Mouse (Mus musculus): Measurements from ENCODE around the gene Mfsd9.

Gene Mfsd9

DNA sequence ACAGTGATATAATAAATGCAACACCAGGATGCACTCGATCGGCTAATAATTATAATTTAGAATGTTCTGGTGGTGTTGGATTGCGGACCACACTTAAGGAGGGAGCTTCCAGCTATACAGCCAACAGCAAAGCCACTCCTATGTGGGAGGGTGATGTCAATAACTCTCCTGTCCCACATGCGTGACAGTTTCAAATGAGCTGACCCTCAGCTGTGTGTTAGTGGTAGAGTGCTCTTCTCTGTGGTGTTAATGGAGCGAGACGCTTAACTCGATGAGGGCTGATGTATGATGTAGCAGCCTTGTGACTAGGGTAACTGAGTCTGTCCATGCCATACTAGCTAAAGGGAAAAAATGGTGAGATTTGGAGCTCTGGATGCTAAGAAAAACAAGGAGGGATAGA lies 7.0 kb downstream of the Mfsd9 start:
- DNase-seq (ENCODE audit: low read depth), result no peak

DNA sequence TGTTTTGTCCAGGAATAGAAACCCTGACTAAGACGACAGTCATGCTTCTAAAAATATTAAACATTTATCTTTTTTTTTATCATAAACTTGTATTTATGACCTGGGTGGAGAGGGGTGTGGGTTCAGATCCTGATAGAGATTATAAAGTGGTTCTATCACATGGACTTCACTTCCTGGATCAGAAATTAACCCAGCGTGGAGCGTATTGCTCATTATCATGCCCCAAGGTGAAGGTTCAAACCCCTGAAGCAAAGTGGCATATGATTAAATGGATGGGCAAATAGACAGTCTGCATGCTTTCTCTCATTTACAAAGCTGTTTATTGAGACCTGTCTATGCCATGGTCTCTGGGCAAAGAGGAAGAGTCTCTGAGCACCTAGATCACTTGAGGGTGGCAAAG lies 13.7 kb downstream of the Mfsd9 start:
- no peak for DNase-seq (ENCODE audit: low read depth)

DNA sequence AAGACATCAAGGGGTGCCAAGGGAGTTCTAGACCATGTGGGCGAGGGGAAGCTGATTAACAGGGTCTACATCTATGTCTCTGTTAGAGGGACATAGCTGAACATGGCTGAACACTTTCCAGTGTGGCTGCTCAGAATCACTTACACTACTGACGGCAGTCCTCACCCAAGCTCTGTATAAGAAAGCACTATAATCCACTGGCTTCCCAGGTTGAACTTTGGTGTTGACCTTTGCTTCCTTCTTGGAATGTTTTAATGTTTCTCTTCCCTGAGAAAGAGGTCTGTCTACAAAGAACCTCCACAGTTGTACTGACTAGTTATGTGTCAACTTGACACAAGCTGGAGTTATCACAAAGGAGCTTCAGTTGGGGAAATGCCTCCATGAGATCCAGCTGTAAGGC lies 14.4 kb downstream of the Mfsd9 start:
- DNase-seq (ENCODE audit: low read depth), result no peak

DNA sequence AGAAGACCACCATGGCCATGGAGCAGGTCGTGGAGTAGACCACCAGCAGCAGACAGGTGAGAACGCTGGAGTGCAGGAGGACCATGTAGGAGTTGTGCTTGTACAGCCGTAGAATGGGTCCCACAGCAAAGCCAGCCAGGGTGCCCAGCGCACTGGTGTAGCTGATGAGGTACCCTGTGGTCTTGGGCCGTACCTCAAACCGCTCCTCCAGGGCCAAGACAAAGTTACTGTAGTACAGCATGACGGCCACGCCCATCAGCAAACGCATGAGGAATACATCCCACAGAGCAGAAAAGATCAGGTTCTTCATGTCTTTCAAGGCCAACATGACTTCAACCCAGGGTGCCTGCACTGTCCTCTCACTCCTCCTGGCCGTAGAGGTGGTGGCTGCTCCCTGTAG lies 16.4 kb downstream of the Mfsd9 start:
- DNase-seq (ENCODE audit: low read depth), result no peak

DNA sequence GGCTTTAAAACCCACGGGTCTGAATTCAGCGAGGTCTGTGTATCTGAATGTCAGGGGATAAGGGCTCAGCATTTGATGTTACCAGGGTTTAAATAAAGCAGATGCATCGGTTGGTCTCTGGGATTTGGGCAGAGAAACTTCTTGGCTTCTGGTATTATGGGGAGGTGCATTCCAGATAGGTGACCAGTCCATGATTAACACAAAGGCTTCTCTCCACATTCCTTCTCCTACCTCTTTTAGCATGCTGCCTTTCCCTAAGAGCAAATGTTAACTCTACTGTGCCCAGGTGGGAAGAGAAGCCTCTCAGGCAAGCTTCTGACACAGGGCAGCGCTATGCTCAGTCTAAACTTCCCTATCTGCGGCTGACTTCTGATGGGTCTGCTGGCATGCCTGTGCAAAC lies 17.3 kb downstream of the Mfsd9 start:
- DNase-seq (ENCODE audit: low read depth), result no peak

DNA sequence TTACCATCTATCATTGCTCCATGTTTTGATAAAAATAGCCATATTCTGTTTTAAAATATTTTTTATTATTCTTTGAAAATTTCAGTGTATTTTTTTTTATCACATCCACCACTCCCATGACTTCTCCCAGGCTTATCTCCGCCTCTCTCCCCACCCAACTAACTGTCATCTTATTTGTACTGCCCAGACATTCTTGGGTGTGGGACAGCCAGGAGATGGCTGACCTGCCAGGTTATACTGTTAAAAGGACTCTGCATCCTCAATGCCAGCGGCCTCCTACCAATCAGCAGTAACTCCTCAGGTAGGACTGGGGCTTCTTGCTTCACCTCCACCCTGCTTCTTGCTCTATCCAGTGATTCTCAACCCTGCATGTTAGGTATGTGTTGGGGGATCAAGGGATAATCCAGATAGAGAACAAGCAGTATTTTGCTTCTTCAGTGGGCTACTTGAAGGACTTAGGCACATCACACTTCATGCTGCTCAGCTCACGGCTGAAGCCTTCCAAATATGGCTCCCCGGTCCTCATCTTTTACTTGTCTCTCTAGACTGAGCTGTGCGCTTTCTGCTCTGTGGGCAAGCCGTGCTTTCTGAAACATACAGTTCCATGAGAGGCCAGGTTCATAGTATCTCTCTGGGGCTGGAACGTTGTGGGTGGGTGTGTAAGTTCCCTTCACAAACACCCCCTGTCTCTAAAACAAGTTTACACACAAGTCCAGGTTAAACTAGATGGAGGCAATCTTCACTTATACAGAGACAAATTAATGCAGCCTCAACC lies 19.1 kb downstream of the Mfsd9 start:
- no peak for DNase-seq (ENCODE audit: low read depth)

DNA sequence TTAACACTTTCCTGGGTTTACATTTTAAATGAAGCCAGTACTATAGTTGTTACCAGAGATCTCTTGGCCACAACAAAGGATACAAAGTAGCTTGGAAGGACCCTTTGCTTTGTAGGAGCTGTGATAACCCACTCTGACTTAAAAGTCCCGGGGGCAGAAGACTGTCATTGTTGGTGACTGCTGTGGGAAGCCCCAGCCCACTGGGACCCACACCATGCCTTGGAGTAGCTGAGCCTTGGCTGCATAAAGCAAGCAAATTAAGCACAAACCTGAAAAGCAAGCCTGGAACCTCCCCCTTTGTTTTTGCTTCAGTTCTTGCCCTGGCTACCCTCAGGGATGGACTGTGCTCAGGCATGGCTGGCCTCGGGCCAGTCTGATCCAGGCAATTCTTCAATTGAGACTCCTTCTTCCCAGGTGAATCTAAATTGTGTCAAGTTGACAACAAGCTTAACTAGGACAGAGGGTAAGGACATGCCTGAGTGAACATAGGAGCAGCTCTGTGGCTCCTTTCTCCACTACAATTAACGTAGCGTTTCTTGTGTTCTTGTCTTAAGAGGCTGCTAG lies 21.1 kb downstream of the Mfsd9 start:
- no peak for DNase-seq (ENCODE audit: low read depth)

DNA sequence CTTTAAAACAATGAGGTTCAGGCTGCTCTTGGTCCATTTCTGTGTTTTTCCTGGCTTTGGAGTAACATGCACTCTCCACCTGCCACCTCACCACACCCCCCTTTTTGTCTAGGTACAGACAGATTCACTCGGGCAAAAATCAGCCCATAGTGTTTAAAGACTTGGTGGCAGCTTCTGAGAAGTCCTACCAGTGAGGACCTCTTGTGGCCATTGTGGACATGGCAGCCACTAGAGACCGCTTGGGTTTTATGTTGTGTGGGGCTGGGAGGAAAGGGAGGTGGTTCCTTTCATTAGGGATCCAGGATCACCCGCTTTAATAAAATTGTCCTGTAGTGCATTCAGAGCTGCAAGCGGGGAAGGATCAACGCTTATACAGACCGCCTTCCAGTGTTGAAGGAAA lies 21.9 kb downstream of the Mfsd9 start:
- peak; percentile 55 for DNase-seq (ENCODE audit: low read depth)

DNA sequence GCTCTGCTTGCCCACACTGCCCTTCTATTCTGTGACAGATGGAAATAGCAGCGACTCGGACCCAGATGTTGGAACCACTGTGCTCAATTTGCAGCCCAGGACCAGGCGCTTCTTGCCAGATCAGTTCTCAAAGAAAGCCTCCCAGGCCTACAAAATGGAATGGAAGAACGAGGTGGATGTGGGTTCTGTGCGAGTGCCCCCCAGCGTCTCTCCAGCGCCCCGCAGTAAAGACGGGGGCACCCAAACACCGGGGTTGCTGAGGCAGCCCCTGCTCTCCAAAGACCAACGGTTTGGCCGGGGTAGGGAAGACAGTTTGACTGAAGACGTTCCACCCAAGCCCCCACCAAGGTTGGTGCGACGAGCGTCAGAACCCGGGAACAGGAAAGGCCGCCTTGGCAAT lies 22.9 kb downstream of the Mfsd9 start:
- no peak for DNase-seq (ENCODE audit: low read depth)

DNA sequence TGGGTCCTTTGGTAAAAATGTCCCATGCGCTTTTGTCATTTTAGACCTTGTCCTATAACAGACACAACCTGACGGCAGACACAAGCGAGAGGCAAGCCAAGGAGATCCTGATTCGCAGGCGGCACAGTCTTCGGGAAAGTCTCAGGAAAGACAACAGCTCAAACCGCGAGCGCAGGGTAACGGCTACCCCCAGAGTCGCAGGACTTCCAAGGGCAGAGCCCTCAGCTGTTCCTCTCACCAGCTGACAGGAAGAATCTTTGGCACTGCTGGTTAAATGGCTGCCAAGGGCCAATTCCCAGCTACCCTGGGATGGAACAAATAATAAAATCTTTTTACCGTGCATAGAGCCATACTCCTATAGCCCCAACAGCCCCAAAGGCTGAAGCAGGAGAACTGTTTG lies 25.0 kb downstream of the Mfsd9 start:
- DNase-seq (ENCODE audit: low read depth), result no peak

DNA sequence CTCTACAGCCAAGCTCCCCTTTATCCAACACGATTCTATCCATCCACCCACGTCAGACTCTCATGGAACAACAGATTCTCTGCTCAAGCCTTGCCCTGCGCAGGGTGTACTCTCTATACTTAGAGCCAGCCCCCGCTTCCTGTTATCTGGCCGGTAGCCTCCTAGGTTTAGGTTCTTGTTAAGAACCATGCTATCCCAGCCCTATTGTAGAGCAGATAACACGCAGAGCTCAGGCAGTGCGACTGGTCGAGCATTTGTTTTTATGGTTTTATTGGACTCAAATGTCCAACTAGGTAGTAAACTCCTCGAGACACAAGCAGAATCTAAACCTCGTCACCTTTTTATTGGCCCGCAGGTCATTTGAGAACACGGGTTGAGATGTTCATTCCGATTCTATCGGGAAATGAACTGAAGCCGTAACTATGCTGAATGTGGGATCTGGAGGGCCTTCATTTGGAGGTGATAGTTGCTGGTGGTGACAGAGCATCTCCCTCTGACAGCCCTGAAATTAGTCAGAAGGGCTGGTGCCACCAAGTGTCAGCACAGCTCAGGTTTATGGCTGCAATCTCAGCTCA lies 25.7 kb downstream of the Mfsd9 start:
- no peak for DNase-seq (ENCODE audit: low read depth)

DNA sequence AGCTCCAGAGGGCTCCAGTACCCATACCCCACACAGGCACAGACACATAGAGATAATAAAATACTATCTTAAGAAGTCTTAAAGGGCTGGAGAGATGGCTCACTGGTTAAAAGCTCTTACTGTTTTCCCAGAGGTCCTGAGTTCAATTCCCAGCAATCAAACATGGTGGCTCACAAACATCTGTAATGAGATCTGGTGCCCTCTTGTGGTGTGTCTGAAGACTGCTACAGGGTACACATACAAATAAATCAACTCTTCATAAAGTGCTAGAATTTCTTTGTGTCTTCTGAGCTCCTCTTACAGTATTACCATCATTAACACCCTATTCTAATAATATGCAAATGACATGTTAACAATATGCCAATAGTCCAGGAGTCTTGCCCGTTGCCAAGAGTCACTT lies 26.4 kb downstream of the Mfsd9 start:
- DNase-seq (ENCODE audit: low read depth), result no peak

DNA sequence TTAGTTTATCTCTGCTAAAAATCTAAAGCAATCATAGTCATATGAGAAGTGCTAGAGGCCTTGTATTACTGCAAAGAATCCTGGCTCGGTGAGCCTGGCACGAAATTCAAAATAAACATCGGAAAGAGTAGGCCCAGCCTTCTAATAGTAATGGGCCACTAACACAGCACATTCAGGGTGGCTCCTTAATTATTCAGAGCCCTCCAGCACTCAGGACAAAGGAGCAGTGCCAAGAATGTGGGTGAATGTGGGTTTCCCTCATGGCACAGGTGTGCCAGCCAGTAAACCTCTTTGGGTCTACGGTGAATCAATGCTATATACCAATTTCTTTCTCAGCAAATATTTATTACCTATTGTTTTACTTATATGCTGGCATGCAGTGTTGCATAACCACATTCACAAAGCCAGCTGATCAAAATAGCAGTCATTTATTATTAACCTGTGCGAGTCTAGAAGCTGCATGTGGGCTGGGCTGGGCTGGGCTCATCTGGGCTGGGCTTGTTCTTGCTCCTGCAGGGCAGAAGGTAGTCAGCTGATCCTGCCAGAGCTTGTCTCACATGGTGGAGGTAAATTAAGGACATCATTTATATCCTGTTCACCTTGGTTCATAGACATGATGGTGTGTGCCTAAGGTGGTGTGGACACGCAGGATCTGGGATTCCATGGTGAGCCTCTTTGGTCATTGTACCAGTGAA lies 30.6 kb downstream of the Mfsd9 start:
- DNase-seq (ENCODE audit: low read depth), result no peak

DNA sequence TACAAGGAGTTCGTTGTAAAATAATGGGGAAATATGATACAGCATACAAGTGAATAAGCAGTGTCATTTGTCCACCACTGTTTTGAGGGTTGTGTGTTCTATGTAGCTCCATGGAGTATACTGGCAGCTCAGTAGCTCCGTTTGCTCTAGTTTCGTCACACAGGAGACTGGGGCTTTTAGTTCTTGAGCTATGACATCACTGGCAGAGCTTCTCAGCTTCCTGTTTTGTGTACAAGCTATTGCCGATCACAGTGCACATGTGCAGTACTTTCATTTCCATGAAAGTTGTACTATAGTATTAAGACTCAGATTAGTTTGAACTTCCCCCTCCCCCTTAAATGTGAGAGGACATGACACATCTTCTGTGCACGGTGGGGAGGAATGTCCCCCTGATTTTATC lies 44.4 kb downstream of the Mfsd9 start:
- no peak for DNase-seq (ENCODE audit: low read depth)

DNA sequence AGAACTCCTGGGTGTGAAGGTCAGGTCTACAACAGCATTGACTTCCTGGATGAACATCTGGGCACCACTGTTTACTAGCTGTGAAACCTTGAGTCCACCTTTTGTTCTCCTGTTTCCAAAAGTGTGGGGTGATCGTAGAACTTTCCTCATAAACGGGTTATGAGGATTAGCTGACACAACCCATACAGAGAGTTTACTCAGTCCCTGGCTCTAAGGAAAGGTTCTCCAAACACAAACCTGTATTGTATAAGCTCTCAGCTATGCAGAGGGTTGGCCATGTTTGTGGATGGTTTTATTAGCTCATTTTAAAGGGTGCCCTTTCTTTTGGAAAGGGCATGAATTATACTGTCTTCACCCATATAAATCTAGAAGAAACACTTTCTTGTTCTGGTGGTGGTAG lies 49.7 kb downstream of the Mfsd9 start:
- no peak for DNase-seq (ENCODE audit: low read depth)

DNA sequence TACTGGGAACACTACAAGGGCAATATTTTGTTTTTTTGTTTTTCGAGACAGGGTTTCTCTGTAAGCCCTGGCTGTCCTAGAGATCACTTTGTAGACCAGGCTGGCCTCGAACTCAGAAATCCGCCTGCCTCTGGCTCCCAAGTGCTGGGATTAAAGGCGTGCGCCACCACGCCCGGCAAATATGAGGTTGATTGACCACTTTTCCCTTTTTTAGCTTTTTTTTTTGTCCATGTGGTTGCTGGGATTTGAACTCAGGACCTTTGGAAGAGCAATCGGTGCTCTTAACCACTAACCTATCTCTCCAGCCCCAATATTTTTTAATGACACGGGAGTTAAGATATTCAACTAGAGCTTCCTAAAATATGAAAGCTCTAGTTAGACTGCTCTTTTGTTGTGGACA lies 52.2 kb downstream of the Mfsd9 start:
- peak; percentile 5 for DNase-seq (ENCODE audit: low read depth)

DNA sequence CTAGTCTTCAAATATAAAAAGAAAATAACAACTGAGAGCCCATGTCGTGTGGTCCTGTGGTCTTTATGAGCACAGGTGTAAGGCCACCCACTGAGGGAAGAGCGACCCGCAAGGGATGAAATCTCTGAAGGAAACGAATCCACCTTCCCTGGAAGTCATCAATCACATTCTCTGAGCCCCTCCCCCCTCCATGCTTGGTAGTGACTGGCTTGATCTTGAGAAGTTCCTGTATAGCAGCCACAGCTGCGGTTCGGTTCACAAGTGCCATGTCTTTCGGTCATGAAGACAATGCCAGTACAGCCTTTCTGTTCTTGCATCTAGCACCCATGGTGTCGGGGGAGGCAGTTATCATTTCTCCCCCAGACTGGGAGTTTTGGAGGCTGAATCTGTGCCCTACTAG lies 52.8 kb downstream of the Mfsd9 start:
- no peak for DNase-seq (ENCODE audit: low read depth)

DNA sequence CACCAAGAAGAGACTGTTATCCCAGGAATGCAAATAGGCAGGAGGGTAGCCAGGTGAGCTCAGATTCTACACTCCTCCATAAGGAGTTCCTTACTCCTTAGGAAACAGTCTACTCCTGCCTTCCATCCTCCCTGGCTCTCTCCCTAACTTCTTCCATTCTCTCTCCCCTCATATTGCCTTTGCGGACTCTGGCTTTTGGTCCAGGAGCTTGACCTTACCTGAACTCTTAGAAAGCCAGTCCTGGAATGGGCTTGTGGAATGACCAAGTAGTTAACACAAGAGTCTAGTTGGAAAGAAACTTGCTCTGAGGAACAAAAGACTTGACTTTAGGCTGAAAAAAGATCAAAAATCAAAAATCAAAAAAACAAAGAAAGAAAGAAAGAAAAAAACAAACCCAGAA lies 61.9 kb downstream of the Mfsd9 start:
- no peak for DNase-seq (ENCODE audit: low read depth)

DNA sequence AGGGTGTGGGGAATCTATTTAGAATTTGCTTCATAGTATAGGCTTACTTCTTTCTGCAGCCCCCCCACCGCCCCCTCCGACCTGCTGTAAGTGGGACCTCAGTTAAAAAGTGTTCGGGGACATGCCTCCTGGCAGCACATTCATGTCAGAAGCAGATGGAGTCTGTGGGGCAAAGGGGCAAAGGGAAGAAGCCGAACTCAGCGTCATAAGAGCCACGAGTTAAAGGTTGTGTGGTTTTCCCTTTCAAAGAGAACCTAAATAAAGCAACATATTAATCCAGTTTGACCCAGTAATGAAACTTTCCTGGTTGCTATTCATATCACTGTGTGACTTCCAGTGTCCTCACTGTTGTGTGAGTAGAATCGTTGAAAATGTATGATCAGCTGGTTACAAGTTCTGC lies 63.1 kb downstream of the Mfsd9 start:
- no peak for DNase-seq (ENCODE audit: low read depth)

DNA sequence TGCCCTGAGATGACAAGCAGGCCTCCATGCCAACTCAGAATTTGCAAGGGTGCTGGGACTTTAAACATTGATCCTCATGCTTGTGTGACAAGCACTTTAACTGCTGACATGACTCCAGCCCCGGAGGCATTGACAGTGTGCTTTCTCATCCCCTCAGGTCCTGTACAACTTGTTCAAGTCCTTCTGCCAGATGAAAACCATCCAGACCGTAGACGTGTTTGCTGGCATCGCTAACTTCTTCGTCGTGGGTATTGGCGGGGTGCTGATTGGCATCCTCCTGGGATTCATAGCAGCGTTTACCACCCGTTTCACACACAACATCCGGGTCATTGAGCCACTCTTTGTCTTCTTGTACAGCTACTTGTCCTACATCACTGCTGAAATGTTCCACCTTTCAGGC lies 64.4 kb downstream of the Mfsd9 start:
- no peak for DNase-seq (ENCODE audit: low read depth)

All from c-Kit-positive CD71-negative TER-119-negative erythroid progenitor cells, embryonic 14.5 days (primary cell).